Mouse (Mus musculus) C2C12 (cell line): ENCODE results near the gene Ddx20.

Source experiments
- CTCF ChIP-seq: IDR thresholded peaks from one replicate; pipeline ENCODE4 v1.5.1; 2011; ENCODE audit not compliant: control insufficient read depth, insufficient read depth, insufficient read length
- USF1 ChIP-seq: IDR thresholded peaks from one replicate; pipeline ENCODE4 v1.6.1; 2011; ENCODE audit warnings: low read depth, mild to moderate bottlenecking, control low read depth, moderate library complexity

- TF ChIP-seq USF1 (no peak), CTCF (no peak)
Measured at GRCm38 (mm10) chr3:105737070-105737469, 49.7 kb upstream of the Ddx20 start.
